Mouse (Mus musculus) retina, embryonic 14.5 days (tissue): Measurements from ENCODE around the gene Prr5.

ENCODE experiments used
- DNase-seq: peaks from one replicate; pipeline ENCODE4 v3.0.0-alpha.2; 2015; ENCODE audit warnings: low spot score

The Prr5 gene

DNA sequence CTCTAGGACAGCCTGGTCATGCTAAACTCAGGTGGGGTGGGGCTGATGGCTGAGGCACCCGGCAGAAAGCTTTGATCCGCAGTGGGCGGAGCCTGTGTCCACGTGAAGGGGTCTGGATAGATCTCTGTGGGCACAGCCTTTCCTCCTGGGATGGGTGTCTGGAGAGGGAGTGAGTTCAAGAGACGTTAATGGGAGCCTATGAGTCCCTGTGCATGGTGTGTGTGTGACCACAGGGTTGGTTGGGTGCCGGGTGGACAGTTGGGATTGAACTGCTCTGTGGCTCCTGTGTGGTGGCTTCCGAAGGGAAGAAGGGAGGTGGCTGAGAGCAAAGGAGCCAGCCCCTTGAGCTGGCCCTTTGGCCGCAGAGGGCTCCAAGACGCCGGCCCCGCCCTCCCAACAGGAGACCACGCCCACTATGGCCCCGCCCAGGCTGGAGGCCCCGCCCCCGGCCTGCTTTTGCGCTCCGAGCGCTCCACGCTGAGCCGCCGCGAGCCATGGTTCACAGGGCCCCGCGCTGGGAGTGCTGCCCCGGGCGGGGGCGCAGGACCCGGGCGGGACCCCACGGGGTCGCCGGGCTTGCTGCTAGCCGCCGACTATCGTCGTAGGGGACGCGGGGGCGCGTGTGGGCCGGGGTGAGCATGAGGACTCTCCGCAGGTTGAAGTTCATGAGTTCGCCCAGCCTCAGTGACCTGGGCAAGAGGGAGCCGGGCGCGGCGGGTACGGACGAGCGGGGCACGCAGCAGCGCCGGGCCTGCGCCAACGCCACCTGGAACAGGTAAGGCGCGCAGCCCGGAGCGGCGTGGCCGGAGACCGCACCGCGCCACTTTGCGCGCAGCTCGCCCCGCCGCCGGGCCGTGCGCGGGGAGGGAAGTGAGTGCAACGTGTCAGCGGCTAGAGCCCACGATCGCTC, 11.4 kb downstream of the Prr5 start:
- peak; percentile 91 for DNase-seq

DNA sequence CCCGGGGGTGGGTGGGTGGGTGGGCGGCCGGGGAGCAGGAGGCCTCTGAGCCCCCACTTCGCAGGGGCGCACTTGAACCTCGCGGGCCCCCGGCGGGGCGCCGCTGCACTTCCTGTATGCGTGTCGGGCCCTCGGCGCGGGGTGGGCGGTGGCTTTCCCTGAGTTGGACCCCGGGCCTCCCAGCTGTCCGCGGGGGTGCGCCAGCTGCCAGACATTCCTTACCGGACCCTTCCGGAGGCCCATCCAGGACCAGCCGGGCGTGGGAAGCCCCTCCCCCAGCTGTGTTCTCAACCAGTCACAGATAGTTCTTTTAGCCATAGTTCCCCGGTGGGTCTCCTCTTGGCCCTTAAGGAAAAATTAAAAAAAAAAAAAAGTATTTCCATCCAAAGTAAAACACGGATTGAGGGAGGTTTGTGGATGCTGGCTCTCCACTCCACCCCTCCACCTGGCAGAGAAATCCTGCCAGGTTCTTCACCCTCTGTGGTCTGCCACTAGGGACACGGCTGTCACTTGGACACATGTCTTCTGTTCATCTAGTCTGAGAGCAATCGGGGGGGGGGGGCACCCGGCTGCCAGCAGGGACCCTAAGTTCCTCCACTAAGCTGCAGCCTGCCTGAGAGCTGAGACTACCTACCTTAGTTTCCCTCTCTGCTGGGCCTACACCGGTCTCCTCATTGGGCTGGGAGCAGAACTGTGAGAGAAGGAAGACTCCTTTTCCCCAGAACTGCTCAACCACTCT, 12.2 kb downstream of the Prr5 start:
- DNase-seq = peak; percentile 73

GRCm38 (mm10) chr15:84682206-84682605, 12.8 kb downstream of the Prr5 start:
- no peak for DNase-seq

DNA sequence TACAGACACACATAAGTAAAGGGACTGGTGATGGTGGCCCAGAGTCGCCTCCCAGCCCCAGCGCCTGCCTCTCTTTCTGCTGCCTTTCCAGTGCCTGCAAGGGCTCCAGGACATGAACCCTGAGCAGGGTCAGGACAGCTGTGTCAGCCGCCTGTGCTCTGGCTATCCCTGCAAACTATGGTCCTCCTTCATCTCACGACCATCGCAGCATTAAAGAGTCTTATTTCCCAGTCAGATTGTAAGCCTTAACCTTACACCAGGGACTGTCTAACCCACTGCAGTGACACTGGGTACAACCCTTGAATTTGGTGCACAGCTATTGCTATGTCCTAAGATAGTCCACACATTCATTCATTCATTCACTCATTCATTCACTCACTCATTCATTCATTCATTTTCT, 13.4 kb downstream of the Prr5 start:
- DNase-seq = no peak

DNA sequence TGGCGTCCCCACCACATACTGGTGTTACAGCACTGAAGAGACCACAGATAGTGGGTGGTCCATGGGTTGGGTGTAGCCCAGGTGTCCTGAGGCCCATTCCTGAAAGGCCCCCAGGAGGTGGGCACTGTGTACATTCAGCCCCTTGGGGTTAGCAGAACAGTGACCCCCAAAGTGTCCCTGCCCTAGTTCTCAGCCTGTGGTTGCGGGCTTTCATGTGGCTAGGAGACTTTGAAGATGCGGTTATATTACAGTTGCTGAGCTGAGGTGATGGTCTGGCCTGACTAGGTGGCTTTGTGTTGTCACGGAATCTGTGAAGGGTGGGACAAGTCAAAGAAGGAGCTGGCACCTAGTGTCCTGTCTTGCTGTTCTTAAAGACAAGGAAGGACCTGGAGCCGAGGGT, 15.1 kb downstream of the Prr5 start:
- no peak for DNase-seq

DNA sequence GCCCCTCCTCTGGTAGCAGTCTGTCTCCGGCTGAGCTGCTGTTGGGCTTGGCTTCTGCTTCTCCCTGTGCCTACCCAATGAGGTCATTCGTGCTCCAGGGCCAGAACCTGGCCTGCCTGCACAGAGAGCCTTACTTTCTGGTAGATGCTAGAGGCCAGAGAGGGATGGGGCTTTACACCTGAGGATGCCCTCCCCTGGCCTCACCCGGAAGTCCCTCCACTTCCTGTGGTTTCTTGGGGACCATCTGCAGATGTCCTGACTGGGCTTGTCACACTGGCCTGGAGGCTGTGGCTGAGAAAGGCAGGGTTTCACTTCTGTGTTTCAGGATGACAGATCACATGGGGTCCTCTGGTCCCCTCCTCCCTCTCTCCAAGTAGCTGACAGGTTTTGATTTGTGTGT, 16.0 kb downstream of the Prr5 start:
- DNase-seq = no peak

GRCm38 (mm10) chr15:84687904-84688303, 18.5 kb downstream of the Prr5 start:
- DNase-seq = no peak

- no peak for DNase-seq
Measured at GRCm38 (mm10) chr15:84689356-84689755, 19.9 kb downstream of the Prr5 start.

- no peak for DNase-seq
Measured at GRCm38 (mm10) chr15:84691513-84691912, 22.1 kb downstream of the Prr5 start.

DNA sequence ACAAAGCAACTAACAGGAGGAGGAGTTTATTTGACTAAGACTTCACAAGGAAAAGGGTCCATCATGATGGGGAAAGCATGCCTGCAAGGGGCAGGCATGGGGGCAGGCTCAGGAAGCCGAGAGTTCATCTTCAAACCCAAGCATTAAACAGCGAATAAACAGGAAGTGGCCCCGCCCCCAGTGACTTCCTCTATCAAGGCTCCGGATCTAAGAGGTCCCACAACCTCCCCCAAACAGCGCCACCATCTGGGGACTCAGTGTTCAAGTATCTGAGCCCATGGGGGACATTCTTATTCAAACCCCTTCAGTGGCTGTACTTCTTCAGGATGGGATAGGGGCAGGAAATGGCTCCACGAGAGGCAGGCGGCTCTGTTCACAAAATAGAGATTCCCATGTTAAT, 23.2 kb downstream of the Prr5 start:
- DNase-seq = no peak

GRCm38 (mm10) chr15:84696021-84696420, 26.6 kb downstream of the Prr5 start:
- no peak for DNase-seq

GRCm38 (mm10) chr15:84697611-84698011, 28.2 kb downstream of the Prr5 start:
- DNase-seq = no peak

DNA sequence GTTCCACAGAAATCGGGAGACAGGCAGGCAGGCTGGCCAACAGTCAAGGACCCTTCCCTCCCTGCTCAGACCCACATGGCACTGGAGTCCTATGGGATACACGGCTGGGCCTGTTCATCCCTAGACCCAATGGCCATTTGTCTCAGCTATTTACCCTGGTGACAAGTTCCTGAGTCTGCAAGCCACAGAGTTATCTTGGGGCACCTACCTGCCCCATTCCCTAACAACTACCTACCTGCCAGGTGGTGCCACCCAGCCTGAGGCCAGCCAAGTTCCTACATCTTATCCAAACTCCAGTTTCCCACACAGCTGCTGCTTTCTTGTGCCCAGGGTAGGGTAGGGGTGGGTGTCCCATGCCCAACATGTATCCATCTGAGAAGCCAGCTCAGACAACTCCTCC, 28.8 kb downstream of the Prr5 start:
- no peak for DNase-seq

DNA sequence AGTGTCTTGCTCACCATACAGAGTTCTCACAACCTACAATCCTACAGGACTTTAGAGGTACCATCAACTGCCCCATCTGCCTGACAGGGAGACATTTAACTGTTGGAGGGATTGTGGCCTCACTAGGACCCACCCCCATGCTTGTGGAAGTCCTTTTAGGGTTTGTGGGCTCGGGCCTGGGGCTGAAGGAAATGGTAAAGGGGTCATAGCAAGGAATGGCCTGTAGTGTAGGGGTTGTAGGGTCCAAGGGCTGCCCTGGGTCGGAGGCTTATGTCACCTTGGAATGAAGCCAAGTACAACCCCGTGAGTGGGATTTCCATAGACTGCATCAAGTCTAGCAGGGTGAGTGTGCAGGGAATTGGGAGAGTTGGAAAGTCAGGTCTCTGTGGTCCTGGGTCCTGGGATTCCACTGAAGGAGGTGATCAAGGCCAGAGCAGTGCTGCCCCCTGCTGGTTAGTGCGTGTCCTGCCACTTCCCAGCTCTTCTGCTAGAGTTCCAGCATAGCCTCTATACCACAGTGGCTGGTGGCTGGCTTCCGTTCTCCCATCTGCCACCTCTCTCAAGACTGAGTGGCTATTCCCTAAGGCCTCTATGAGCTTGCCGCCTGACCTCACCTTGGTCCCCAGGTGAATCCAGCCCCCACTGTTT, 30.9 kb downstream of the Prr5 start:
- DNase-seq = peak; percentile 86

DNA sequence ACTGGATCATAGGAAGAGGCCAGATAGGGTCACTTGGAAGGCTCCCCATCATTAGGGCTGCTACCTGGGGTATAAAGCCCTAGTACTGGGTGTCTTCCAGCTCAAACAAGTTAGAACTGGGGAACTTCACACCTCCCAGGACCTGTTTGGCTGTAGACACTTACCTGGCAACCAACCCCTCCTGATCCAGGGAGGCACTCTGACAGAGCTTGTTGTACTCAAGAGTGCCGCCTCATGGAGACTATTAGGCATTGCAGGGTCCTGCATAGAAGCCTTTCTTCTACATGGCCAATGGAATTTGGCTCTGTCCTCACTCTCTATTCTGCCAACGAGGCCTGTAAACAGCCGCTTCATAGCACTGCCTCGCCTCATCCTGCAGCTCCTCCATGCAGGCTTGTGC, 32.5 kb downstream of the Prr5 start:
- peak; percentile 77 for DNase-seq

DNA sequence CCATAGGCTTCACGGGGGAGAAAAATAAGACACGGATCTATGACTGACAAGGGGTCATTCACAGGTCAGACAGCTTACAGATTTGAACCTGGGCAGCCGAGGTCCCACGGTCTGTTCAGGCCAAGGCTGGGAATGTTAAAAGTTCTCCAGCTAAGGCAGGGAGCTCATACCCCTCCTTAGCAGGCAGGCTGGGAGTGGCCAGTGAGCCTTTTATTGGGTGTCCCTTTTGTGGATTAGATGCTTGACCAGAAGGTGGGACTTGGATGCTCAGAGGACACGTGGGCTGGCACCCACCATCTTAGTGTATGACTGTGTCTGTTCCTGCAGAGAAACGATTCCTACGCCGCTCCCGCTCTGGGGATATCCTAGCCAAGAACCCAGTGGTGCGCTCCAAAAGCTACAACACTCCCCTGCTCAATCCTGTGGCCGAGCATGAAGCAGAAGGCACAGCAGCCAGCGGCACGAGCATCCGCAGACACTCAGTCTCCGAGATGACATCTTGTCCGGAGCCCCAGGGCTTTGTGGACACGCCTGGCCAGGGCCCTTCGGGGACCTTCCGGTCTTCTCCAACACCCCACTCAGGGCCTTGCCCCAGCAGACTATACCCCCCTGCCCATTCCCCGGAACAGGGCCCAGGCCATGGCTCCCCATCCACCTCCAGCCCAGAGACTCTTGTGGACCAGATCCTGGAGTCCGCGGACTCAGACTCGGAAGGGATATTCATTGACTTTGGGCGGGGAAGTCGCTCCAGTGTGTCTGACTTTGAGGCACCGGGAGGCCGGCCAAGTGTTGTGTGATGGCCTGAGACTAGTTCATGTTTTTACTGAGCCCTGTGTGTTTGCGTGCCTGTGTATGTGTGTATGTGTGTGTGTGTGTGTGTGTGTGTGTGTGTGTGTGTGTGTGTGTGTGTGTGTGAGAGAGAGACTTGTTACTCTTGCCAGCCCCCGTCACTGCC, 33.2 kb downstream of the Prr5 start:
- DNase-seq = no peak

DNA sequence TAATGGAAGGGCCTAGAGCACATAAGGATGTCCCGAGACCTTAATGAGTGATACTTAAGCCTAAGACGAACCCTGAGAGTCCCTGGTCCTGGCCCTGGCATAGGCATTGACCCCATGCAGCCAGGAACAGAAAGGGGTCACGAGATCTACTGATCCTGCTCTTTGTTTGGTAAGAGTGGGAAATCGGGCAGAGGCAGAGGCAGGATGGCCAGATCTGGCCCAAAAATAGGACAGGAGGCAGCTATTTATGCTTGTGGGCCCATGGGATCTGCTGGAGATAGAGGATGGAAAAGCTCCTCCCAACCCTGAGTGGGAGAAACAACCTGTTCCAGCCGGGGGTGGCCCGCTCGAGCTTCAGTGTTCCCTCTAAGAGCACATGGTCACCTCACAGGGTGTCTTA, 34.6 kb downstream of the Prr5 start:
- DNase-seq = no peak

DNA sequence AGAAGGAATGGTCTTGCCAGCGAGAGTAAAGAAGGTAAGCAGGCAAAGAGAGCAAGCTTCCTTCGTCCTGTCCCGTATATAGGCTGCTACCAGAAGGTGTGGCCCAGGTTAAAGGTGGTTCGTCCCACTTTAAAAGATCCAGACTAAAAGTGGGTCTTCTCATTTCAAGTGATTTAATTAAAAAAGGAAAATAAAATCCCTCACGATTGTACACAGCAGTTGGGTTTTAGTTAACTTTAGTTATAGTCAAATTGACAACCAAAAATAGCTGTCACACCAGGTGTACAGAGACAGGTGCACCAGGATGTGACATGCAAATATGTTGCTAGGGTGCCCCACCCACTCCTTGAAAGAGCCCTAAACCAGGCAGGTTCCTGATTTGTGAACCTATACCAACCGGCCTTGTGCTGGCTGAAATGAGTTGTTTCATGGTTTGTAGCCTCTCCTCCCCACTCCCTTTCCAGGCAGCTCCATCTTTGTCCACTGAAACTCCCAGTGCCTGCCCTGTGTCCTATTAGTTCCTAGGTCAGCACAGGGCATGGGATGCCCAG, 36.0 kb downstream of the Prr5 start:
- no peak for DNase-seq

DNA sequence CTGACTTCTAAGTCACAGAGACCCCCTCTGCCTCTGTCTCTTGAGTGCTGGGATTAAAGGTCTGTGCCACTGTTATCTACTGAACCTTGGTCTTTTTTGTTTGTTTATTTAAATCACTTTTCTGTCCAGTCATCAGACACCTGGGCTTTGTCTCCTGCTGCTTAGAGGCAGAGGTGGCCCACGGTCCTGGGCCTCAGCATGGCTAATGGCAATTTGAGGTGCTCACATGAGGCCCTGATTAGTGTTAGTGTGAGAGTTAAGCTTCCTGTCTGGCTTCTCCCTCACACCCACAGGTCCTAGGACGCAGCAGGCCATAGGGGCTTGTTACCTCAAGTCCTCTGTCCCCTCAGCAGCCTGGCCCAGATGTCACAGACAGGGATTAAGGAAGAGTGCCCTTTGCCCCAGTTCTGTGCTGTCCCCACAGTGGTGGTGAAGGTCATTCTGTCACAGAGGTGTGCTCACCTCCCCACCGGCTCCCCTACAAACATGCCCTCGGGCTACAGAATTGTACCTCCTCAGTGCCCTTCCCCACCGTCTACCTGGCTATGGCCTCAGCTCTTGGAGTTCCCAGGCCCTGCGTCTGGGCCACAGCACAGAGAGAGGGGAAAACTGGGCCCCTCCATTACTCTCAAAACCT, 37.7 kb downstream of the Prr5 start:
- no peak for DNase-seq

- no peak for DNase-seq
Measured at GRCm38 (mm10) chr15:84712566-84713405, 43.4 kb downstream of the Prr5 start.
